Mouse (Mus musculus) telencephalon, adult 2 months (tissue): ENCODE measurements around the gene Bloc1s5.
"Not testable (repeated sequence)": the region's sequence is repeated elsewhere in the genome, so short reads cannot be mapped to it uniquely, and the experiment has no call there.

ENCODE experiments used
- DNase-seq: peaks from one replicate; pipeline ENCODE4 v3.0.0-alpha.2; 2011; ENCODE audit warnings: low read depth, low spot score

The Bloc1s5 gene

DNA sequence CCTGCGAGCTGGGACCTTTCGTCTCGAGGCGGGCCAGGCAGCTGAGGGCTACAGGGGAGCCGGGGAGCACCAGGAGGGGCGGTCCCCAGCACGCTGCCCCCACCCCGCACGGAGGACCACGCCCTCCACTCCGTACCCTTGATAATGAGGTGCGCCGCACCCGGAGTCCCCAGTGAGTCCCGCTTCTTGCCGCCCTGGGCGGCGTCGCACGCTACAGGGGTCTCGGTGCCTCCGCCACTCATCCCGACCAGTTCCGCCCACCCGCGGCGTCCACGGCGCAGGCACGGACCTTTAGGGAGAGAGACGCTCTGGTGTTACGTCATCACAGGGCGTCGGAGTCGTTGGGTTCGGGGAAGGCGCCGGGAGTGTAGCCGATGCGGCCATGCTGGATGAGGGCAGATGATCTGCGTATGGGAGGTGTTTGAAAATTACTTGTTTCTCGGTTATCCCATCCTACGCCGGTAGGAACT, at the start of gene Bloc1s5:
Gene Bloc1s5, minus strand, starts transcription at position 310 of the 470 bp plus-strand sequence.
- DNase-seq = peak; percentile 92

DNA sequence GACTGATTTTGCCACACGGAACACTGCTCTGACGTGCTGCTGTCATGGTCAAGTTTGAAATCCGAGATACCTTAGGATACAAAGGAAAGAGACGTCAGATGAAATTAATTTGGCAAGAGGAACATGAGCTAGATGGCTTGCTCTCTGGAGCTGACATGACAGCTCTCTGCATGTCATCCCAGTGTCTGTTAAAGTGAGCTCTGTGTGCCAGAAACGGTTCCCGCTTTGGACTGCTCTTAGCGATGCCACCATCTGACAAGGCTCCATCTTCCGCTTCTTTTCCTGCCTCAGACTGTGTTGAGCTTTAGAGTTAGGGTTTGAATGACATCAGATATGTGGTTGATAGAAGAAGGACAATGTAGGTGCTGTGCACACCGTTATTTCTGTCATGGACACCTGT, 37.4 kb upstream of the Bloc1s5 start:
- DNase-seq = no peak

DNA sequence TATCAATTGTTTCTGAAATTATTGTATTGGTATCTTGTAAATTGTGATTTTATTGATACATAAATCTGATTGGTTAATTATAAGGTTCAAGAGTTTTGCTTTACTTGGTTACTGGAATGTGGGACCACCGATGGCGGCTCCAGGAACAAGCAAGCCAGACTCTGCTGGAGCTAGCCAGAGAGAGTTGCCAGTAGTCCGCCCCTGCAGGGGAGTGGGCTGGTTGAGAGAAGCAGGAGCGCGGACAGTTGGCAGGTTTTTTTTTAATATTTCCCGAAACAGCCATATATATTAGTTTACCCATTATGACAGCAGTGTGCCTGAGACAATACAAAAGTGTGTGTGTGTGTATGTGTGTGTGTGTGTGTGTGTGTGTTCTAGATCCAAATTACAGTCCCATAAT, 36.5 kb upstream of the Bloc1s5 start:
- not testable (repeated sequence) for DNase-seq

DNA sequence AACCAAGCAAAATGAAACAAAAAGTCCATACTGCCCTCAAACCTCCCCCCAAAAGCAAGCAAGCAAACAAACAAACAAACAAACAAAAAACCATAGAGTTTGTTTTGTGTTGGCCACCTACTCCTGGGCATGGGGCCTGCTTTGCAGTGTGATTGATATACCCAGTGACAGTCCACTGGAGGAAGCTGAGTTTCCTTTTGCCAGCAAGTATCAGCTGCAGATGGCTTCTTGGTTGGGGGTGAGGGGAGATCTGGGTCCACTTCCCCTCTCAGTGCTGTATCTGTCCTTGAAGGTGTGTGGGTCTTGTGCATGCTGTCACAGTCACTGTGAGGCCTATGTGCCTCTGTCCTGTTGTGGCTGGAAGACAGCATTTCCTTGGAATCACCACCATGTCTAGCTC, 35.1 kb upstream of the Bloc1s5 start:
- DNase-seq = no peak

DNA sequence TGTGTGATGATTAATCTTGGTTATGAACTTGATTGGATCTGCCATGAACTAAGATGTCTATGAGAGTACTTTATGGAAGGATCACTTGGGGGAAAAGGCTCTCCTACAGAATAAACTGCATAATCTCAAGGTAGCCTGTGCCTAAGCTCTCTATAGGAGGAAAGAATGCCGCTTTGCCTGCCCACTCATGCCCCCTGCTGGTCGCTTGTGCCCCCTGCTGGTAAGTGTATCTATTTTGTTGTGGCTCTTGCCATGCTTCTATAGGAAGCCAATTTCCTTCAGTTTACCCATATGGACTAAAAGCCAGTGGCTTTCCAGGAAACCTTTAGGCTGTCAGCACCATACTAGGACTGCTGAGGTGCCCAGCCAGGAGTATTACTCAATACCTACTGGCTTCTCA, 33.6 kb upstream of the Bloc1s5 start:
- DNase-seq = no peak

DNA sequence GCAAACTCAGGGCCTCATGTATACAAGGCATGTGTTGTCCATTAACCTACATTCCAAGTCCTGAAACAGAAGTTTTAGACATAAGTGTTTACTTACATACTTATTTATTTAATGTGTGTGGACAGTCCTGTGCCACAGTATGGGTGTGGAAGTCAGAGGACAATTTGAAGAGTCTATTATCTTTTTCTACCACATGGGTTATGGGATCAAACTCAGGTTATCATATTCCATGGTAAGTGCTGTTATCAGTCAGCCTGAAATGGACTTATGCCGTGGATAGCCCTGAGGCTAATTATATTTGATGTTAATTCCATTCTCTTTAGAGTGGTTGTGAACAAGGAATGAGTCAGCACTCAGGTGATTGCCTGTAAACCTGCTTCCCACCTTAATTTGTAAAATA, 29.8 kb upstream of the Bloc1s5 start:
- DNase-seq = no peak

DNA sequence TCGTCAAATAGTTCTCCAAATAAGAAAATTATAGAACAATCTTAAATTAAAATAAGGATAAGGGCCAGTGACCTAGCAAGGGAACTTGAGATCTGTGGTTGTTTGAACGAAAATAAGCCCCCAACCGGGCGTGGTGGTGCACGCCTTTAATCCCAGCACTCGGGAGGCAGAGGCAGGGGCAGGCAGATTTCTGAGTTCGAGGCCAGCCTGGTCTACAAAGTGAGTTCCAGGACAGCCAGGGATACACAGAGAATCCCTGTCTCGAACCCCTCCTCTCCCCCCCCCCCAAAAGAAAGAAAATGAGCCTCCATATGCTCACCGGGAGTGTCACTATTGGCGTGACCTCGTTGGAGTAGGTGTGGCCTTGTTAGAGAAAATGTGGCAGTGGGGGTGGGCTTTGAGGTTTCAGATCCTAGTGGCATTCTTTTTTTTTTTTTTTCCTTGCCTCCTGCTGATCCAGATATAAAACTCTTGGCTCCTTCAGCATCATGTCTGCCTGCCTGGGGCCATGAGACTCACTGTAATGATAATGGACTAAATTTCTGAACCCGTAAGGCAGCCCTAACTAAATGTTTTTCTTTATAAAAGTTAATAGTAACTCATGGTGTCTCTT, 24.7 kb upstream of the Bloc1s5 start:
- no peak for DNase-seq

DNA sequence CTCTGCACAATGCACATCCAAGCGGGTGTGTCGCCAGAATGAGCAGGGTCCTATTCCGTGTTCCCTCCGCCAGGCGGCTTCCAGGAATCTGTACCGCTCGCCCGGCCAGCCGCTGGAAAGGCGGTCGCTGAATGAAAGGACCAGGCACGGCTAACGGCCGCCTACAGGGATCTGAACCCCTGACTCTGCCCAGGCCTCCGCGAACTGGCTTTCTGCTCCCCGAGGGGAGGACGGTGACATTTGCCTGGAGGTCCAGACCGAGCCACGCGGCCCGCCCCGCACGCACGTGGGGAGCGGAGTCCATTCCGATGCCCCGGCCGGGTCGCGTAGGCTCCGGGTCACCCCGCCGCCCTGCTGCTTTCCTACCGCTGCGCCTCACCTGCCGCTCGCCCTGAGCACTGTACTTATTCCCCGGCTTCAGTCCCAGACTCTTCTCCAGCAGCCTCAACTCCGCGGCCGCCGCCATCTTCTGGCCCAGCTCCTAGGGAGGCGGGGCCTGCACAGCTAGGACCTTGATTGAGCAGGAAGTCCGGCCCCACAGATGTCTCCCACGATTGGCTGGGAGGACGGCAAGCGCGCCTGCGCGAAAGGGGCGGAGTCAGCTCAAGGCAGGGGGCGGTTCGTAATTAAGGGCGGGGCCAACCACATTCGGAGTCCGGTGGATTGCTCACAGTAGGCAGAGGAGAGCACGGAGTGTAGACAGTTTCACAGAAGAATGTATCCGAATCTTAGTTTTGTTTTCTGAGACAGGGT, 23.8 kb upstream of the Bloc1s5 start, which contains the start of gene Eef1e1:
Gene Eef1e1, minus strand, starts transcription at position 531 of the 753 bp plus-strand sequence.
- DNase-seq = peak; percentile 89

DNA sequence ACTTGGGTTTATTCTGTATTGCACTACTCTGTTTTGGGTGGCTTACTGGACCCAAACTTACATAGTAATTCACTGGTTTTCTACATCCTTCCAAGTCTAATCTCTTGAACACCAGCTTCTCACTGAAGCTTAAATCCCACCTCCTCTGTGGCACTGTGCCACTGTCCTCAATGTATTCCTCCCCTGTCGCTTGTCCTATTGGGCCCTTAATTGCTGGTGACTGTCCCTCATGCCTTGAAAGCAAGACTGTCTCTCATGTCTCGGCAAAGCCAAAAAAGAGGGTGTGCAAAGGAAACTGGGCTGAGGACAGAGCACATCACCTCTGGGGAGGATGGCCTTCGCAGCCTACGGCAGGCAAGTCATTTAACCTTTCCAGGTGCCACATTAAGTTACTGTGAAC, 23.0 kb upstream of the Bloc1s5 start:
- DNase-seq = no peak

DNA sequence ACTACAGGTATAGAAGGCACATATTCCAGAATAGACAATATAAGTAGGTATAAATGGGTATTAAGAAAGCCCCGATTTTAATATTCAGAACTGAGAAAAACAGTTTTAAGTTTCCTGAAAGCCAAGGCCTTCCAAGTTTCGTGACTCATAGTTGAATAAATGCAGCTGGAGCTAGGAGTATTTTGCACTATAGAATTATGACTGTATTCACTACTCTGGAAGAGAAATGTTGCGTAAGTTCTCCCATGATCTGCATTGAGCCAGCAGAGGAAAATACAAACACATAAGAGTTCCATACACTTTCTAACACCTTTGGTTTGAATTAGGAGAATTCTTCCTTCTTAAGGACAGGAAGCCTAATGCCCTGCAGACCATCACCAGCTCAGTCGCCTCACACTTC, 15.4 kb upstream of the Bloc1s5 start:
- DNase-seq = no peak

DNA sequence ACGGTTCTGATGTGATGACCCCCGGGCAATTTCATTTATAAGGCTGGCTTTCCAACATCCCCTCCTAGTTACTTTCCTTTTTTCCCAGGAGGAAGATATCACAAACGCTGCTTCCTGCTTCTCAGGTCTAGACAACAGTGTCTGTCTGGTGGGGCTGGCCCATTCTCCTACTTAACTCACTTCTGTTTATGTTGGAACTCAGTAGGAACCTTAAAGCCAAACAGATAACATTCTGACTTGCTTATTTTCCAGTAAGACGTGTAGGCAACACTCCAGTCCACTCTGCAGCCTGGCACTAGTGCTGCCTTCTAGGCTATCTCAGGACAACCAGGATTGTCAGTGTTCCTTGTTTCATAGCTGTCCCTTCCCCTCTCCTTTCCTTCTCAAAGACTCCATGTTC, 14.2 kb upstream of the Bloc1s5 start:
- DNase-seq = no peak

DNA sequence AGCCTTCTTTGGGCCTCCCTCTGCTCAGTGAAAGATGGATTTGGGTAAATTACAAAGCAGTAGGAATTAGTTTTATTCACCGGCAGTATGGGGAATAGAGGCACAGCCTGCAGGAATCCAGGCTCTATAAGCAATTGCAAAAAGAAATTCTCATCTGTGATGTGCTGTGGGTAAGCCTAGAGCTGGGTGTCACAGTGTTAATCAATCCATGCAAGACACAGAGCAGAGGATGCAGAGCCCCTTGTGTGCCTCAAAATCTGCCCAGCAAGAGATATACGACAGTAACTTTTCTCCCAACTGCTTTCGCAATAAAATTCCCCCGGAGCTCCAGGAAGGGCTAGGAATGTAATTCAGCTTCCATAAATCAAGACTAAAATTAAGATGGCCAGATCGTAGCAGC, 6.5 kb upstream of the Bloc1s5 start:
- no peak for DNase-seq

DNA sequence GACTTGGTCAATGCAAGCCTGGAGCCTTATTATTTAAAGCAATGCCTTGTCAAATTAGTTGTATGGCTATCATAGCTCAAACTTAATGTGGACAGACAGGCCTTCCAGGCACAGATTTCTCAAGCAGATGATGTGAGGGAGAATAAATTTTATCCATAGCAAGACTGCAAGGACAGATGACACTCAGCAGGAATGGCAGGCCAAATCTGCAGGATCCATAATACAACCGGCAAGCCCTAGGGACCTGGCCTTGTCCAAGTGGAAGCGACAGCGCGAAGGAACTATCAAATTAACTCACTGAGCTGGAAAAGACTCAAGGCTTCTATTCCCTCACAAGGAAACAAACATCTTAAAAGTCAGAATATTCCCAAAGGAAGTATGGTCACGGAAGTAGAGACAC, 6.1 kb upstream of the Bloc1s5 start:
- DNase-seq = no peak

DNA sequence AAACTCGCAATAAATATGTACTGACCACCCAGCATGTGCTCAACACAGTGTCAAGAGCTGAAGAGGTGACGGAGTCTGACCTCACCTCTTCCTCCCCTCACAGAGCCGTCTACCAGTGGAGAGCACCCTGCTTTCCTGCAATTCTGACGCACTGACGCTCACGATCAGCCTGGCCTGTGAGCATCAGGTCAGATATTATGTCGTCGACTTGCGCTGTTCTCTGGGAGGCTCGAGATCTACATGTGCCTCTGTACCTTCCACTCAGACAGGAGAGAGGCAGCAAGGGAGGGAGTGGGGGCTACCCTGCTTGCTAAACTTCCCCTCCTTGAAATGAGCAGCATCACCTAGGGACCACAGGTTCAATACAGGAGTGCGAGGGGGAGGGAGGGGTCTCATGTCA, 3.8 kb upstream of the Bloc1s5 start:
- DNase-seq = no peak

DNA sequence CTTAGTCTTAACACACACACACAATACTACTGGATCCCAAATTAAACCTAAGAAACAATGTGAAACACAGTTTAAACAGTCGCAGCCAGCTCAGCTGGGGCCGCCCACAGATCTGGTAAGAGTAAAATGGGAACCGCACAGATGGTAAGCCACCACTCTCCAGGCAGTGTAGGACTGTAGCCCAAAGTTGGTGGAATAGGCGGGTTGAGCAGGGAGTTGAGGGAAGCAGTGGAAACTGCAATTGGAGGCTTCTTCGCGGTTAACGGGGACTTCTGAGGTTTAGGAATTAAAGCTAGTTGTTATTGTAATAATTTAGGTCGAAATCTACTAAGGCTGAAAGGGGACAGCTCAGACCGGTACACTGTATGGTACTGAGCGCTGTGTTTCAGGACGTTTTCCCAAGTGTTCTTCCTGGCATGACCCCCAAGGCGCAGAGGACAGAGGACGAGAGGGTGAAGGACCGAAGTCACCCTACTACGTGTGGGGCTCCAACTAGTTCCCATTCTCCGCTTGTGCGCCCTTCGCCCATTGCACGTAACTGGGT, 581 bp downstream of the Bloc1s5 start:
- DNase-seq = peak; percentile 91

DNA sequence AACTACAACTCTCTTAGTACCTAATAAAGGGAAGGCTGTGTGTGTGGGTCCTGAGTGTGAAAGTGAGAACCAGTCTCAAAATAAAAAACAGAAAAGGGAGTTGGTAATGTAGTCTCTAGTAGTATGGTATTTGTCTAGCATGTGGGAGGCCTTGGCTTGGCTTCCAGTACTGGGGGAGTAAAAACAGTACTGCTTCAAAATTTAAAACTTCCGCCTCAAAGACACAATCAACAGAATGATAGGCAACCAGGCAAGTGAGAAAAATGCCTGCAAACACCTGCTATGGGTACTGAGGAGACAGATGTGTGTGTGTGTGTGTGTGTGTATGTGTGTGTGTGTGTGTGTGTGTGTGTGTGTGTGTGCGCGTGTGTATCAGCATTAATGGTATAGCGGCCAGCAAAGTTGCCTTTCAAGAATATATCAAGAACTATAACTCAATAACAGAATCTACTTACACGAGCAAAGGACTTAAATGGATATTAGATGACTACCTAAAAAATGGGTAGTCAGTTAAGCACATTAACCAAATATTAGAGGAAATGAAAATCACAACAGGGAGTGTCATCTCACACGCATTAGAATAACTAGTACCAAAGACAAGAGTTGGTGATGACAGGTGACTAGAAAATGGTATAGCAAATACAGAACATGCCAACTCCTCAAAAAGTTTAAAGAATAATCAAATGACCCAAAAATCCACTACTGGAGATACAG, 1.5 kb downstream of the Bloc1s5 start:
- DNase-seq = peak; percentile 67

DNA sequence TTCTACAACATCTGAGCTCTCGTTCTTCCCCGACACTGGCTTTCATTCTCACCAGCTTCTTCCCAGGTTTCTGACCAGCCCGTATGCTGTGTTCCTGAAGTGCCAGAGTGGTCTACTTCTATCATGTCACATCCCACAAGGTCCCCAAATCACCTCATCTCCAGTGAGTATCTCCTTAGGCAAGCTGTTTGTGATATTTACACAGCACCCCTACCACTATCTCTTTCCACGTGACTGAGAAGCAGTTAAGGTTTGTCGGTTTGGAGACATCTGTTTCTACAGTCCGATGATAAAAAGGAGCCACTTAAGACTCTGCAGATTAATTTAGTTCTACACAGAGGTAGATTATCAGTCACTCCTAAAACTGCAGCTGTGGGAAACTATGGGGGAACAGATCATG, 2.4 kb downstream of the Bloc1s5 start:
- DNase-seq = no peak

DNA sequence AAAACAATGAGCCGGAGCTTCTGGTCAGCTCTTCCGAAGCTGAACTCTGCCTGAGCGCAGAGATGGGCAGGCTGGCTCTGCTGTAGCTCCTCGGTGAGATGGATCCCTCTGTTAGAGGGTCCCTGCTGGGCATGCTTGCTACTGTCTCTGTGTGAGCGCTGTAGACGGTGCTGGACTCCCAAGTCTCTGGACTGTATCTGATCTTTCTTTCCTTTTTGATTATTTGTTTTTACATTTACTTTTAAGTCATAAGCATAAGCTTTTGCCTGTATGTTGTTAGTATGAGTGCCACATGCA, 8.7 kb downstream of the Bloc1s5 start:
- DNase-seq = no peak

DNA sequence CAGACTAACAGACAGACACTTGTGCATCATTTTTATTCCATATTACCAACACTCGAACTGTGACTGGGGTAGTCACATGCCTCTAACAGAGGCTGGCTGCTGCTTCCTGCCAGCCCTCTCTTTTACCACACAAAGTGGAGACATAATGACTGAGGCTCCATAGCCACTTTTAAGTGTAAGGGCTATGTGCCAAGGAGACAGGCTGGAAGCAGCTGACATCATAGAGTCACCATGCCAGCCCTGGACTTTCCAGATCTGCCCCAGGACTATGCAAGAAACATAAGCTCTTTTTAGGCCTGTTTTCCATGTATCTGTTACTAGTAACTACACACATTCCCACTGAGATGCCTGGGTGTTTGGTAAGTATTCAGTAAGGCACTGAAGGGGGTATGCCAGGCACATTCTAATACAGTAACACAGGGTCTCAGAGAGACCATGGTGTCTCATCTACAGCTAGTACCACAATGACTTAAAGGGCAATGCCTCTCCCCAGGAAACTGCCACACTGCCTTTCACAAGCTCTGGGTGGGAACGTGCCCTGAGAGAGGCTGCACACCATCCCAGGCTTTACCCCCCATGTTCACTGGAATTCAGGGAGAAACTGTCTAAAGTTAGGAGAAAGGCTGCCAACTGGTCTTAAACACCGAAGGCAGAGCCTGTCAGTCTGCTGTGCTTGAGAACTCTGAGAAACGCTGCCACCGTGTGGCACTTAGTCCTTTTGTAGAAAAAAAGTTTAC, 9.2 kb downstream of the Bloc1s5 start:
- no peak for DNase-seq

DNA sequence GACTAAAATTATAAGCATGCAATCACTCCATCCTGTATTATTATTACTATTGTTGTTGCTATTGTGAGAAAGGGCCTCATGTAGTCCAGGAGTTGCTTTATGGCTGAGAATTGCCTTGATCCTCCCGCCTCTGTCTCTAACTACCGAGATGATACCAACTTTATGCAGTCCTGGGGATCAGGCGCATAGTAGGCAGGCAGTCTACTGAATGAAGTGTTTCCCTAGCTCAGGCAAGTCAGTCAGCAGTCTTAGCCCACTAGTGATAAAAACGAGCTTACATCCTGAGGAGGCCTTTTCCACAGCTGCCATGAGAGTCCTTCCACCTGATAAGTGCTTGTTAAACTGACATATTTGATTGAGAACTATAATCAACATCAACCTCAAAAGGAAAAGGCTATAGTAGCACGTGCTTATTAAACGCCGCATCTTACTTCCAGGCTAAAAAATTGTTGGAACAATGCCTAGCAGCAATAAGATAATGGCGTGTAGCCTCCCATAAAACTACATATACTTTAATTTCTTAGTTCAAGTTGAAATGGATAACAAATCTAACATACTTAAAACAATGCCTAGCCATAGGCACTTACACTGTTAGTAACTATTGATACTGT, 10.5 kb downstream of the Bloc1s5 start:
- no peak for DNase-seq

DNA sequence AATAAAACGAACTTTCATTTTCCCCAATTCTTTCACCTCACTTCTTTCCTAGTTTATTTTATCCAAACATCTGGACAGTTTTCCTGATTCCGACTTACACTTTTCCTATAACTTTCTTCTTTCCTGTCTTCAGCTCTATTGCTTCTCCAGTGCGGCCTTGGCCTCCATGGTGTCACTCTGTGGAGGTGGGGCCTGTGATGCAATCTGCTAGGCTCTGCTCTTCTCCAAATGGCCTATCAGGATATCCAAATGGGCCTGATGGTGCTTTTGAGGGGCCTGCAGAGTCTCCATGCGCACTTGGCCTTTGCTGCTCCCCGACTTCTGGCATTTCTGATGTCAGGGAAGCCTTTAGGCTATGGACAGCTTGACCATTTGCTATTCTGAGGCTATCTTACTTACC, 11.6 kb downstream of the Bloc1s5 start:
- no peak for DNase-seq
